Mouse (Mus musculus): ENCODE results near the gene Tmem184b. TPM values are rescaled to one million over a fixed set of nuclear protein-coding genes. Genes with fewer than 3 reads are reported as not detected.

Gene Tmem184b
- polyA plus RNA-seq, 1 experiment from 2014 or later, result 43.6 TPM

DNA sequence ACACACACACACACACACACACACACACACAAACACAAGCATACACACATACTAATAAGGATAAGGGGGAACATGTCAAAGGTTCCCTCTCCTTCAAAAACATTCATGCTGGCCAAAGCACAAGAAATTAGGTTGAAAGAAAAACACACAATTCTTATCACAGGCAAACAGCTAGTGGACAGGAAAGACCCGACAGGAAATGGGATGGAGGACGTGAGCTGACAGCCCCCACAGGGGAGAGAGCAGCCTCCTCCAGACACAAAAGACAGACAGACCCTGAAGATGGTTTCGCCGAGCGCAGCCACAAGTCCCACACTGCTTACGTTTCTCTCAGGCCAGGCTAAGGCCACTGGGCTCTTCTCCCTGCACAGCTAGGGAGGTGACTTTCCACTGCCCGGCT, 28.6 kb upstream of the Tmem184b start:
- H3K4me2 ChIP-seq (ENCODE audit: low read depth, low read length), result no peak overlapping the region
- 52% methylated on average over 7 of the region's 7 CpGs for WGBS
- peak overlapping the region; percentile 49 for H3K27ac ChIP-seq (ENCODE audit: low read length)
- H3K9ac ChIP-seq (ENCODE audit: low read depth, low read length), result no peak overlapping the region
- peaks cover 7% of the 10 kb centered on the region for H3K36me3 ChIP-seq (ENCODE audit: control insufficient read depth, insufficient read depth, low read length)
- no peak overlapping the region for H3K4me3 ChIP-seq (ENCODE audit: low read length)
- ATAC-seq, result no peak
- no peaks in the 10 kb centered on the region for H3K9me3 ChIP-seq (ENCODE audit: control insufficient read depth, low read length)
- H3K27me3 ChIP-seq (replicated peaks; ENCODE audit: control insufficient read depth, insufficient read depth, low read length), result no peaks in the 10 kb centered on the region
- H3K4me1 ChIP-seq (ENCODE audit: control insufficient read depth, insufficient read depth, low read length), result peaks cover 23% of the 10 kb centered on the region

DNA sequence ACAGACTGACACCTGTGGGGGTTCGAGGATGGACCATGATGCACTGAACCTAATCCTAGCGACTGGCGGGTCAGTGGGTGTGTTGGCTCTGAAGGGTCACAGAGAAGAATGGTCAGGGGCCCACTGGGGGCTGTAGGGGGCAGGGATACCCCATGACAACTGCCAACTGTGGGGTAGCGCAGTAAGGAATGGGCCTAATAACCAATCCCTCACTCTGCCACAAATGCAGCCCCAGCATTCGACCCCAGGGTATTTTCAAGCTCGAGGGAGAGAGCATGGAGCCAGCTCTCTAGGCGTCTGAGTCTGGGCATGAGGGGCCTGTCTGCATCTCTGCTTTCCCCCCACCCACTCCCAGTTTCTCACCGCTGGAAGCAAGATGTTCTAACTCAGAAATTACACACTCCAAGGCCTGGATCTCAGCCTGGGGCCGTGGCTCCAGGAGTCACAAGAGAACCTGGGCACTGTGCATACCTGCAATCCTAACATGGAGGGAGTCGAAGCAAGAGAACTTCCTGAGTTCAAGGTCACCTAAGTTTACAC, 27.2 kb upstream of the Tmem184b start:
- H3K4me3 ChIP-seq (ENCODE audit: low read length), result no peak overlapping the region
- no peak for ATAC-seq
- no peak overlapping the region for H3K4me2 ChIP-seq (ENCODE audit: low read depth, low read length)
- WGBS, result 75% methylated on average over 10 of the region's 10 CpGs
- no peaks in the 10 kb centered on the region for H3K27me3 ChIP-seq (replicated peaks; ENCODE audit: control insufficient read depth, insufficient read depth, low read length)
- H3K36me3 ChIP-seq (ENCODE audit: control insufficient read depth, insufficient read depth, low read length), result peaks cover 12% of the 10 kb centered on the region
- H3K9me3 ChIP-seq (ENCODE audit: control insufficient read depth, low read length), result no peaks in the 10 kb centered on the region
- peaks cover 17% of the 10 kb centered on the region for H3K4me1 ChIP-seq (ENCODE audit: control insufficient read depth, insufficient read depth, low read length)
- no peak overlapping the region for H3K9ac ChIP-seq (ENCODE audit: low read depth, low read length)
- H3K27ac ChIP-seq (ENCODE audit: low read length), result no peak overlapping the region

DNA sequence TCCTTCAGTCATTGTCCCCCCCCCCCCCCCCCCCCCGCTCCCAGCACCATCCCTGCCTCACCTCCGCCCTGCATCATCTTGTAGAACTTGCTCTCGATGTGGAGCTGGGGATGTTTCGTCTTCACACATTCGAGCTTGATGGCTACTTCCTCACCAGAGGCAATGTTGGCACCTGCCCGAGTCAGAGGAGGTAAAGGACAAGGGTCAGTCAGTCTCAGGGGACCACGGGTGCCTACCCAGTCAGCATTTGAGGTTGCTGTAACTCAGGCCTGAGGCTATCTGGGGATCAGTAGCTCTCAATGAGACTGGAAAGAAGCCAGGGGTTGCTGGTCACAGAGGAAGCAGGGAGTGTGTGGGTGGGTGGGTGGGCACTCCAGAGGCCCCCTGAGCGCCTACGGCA, 26.6 kb upstream of the Tmem184b start:
- no peaks in the 10 kb centered on the region for H3K27me3 ChIP-seq (replicated peaks; ENCODE audit: control insufficient read depth, insufficient read depth, low read length)
- WGBS, result 88% methylated on average over 8 of the region's 9 CpGs
- H3K27ac ChIP-seq (ENCODE audit: low read length), result no peak overlapping the region
- no peak overlapping the region for H3K4me3 ChIP-seq (ENCODE audit: low read length)
- no peak overlapping the region for H3K4me2 ChIP-seq (ENCODE audit: low read depth, low read length)
- no peak for ATAC-seq
- no peaks in the 10 kb centered on the region for H3K9me3 ChIP-seq (ENCODE audit: control insufficient read depth, low read length)
- H3K4me1 ChIP-seq (ENCODE audit: control insufficient read depth, insufficient read depth, low read length), result peaks cover 13% of the 10 kb centered on the region
- no peak overlapping the region for H3K9ac ChIP-seq (ENCODE audit: low read depth, low read length)
- H3K36me3 ChIP-seq (ENCODE audit: control insufficient read depth, insufficient read depth, low read length), result peaks cover 16% of the 10 kb centered on the region

DNA sequence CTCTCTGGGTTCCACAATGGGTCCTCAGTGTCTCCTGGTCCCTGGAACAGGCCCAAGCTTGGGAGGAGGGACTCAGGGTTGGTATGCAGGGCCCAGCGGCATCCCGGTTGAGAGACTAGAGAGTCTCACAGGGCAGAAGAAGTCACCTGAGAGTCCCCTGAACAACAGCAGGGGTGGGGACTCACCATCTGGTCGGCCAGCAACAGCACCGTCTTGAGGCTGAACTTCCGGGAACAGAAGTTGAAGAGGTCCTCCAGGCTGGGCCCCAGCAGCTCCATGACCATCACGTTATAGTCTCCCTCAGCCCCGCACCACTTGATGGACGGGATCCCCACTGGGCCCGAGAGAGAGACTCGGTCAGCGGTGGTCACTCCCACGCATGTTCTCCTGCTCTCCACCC, 26.2 kb upstream of the Tmem184b start:
- Histone ChIP-seq H3K9me3 (ENCODE audit: control insufficient read depth, low read length) (no peaks in the 10 kb centered on the region), H3K27me3 (replicated peaks; ENCODE audit: control insufficient read depth, insufficient read depth, low read length) (no peaks in the 10 kb centered on the region), H3K4me2 (ENCODE audit: low read depth, low read length) (no peak overlapping the region), H3K4me1 (ENCODE audit: control insufficient read depth, insufficient read depth, low read length) (peaks cover 13% of the 10 kb centered on the region), H3K27ac (ENCODE audit: low read length) (no peak overlapping the region), H3K4me3 (ENCODE audit: low read length) (no peak overlapping the region), H3K9ac (ENCODE audit: low read depth, low read length) (no peak overlapping the region), H3K36me3 (ENCODE audit: control insufficient read depth, insufficient read depth, low read length) (peaks cover 18% of the 10 kb centered on the region)
- no peak for ATAC-seq
- 83% methylated on average over 12 of the region's 12 CpGs for WGBS

DNA sequence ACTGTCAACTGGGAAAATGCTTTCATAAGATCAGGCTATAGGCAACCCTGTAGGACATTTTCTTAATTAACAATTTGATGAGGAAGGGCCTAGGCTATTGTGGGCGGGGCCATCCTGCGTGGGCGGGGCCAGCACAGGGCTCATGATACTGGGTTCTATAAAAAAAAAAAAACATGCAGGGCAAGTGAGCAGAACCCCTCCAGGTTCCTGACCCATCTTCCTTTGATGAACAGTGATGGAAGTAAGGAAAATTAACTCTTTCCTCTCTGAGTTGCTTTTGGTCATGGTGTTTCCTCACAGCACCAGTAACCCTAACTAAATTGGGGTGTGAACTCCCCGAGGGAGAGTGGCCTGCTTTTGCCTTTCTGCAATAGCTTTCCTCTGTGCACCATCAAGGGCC, 25.2 kb upstream of the Tmem184b start:
- H3K4me3 ChIP-seq (ENCODE audit: low read length), result no peak overlapping the region
- H3K27me3 ChIP-seq (replicated peaks; ENCODE audit: control insufficient read depth, insufficient read depth, low read length), result no peaks in the 10 kb centered on the region
- ATAC-seq, result no peak
- H3K4me2 ChIP-seq (ENCODE audit: low read depth, low read length), result no peak overlapping the region
- peaks cover 13% of the 10 kb centered on the region for H3K4me1 ChIP-seq (ENCODE audit: control insufficient read depth, insufficient read depth, low read length)
- no peak overlapping the region for H3K27ac ChIP-seq (ENCODE audit: low read length)
- no peaks in the 10 kb centered on the region for H3K9me3 ChIP-seq (ENCODE audit: control insufficient read depth, low read length)
- no peak overlapping the region for H3K9ac ChIP-seq (ENCODE audit: low read depth, low read length)
- peaks cover 18% of the 10 kb centered on the region for H3K36me3 ChIP-seq (ENCODE audit: control insufficient read depth, insufficient read depth, low read length)
- 75% methylated on average over 4 of the region's 4 CpGs for WGBS

DNA sequence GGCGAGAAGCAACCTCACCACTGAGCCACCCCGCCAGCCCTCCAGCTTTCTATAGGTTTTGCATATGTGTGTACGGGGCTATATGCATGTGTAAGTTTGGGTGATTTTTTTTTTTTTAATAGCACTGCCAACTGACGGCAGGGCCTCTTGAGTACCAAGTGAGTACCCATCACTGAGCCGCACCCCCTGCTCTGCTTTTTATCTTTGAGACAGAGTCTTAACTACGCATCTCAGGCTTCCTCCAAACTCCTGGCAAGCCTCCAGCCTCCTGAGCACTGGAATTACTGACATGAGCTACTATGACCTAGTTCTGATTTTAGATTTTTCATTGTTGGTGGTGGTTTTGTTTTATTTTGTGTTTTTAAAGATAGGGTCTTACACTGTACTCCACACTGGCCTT, 24.1 kb upstream of the Tmem184b start:
- H3K27me3 ChIP-seq (replicated peaks; ENCODE audit: control insufficient read depth, insufficient read depth, low read length), result no peaks in the 10 kb centered on the region
- no peak overlapping the region for H3K4me3 ChIP-seq (ENCODE audit: low read length)
- no peaks in the 10 kb centered on the region for H3K9me3 ChIP-seq (ENCODE audit: control insufficient read depth, low read length)
- ATAC-seq, result no peak
- H3K4me1 ChIP-seq (ENCODE audit: control insufficient read depth, insufficient read depth, low read length), result 0 out of 2 replicates have a peak, but pooled peaks cover 4% of the 10 kb centered on the region
- H3K4me2 ChIP-seq (ENCODE audit: low read depth, low read length), result no peak overlapping the region
- H3K27ac ChIP-seq (ENCODE audit: low read length), result no peak overlapping the region
- H3K36me3 ChIP-seq (ENCODE audit: control insufficient read depth, insufficient read depth, low read length), result peaks cover 18% of the 10 kb centered on the region
- 72% methylated on average over 6 of the region's 6 CpGs for WGBS
- no peak overlapping the region for H3K9ac ChIP-seq (ENCODE audit: low read depth, low read length)

DNA sequence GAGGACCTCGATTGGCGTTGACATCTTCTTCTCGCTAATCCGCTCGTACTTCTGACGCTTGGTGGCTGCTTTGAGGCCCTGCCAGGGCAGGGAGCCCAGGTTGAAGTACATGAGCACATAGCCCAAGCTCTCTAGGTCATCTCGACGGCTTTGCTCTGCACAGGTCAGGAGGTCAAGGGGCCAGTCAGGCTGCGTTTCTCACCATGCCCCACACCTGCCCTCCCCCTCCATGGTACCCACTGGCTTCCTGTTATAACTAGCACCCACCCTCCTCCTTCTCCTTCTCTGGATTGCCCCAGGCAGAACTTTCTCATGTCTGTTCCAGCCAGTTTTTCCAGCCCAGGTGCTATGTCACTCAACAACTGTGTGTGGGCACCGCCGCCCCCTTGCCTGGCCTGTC, 22.1 kb upstream of the Tmem184b start:
- H3K9ac ChIP-seq (ENCODE audit: low read depth, low read length), result no peak overlapping the region
- ATAC-seq, result no peak
- peaks cover 29% of the 10 kb centered on the region for H3K36me3 ChIP-seq (ENCODE audit: control insufficient read depth, insufficient read depth, low read length)
- no peak overlapping the region for H3K27ac ChIP-seq (ENCODE audit: low read length)
- H3K9me3 ChIP-seq (ENCODE audit: control insufficient read depth, low read length), result no peaks in the 10 kb centered on the region
- no peak overlapping the region for H3K4me3 ChIP-seq (ENCODE audit: low read length)
- WGBS, result 80% methylated on average over 11 of the region's 11 CpGs
- H3K4me1 ChIP-seq (ENCODE audit: control insufficient read depth, insufficient read depth, low read length), result no peaks in the 10 kb centered on the region
- H3K4me2 ChIP-seq (ENCODE audit: low read depth, low read length), result no peak overlapping the region
- H3K27me3 ChIP-seq (replicated peaks; ENCODE audit: control insufficient read depth, insufficient read depth, low read length), result no peaks in the 10 kb centered on the region

DNA sequence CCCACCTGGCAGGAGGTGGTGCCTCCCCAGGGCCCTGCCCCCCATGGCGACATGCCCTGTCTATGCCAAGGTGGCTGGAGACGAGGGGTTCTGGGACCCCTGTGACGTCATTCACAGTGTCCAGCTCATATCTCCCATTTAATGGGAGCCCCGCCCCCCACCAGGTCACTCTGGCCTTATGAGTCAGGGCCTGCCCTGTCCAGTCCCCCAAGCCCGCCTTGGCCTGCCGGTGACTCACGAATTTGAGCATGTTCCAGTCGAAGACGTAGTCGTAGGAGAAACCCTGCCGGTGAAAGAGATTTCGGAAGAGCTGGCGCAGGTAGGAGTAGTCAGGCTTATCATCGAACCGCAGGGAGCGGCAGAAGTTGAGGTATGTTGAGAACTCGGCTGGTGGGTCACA, 21.2 kb upstream of the Tmem184b start:
- H3K4me3 ChIP-seq (ENCODE audit: low read length), result no peak overlapping the region
- WGBS, result 89% methylated on average over 17 of the region's 17 CpGs

DNA sequence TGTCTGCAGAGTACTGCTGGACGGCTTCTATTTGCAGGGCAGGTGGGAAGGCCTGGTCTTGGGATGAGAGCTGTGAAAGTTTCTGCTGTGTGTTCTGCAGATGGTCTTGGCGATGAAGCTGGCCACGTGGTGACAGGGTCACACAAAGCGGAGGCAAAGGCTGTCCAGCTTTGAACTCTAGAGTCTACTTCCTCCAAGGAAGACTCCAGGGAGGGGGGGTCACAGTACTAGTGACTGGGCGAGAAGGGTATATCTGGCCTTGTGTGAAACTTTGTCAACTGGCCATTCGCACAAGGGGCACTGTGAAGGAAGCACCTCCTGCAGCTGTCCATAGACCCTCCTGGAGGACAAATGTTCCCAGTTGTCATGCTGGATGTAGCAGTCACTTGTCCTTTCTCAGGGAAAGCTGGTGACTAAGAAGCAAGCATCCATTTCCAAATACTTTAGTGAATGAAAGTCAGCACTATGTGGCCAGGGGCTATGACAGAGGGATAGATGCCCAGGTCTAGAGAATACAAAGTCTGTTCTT, 19.4 kb upstream of the Tmem184b start:
- Histone ChIP-seq H3K36me3 (ENCODE audit: control insufficient read depth, insufficient read depth, low read length) (peaks cover 25% of the 10 kb centered on the region), H3K27ac (ENCODE audit: low read length) (no peak overlapping the region), H3K4me2 (ENCODE audit: low read depth, low read length) (no peak overlapping the region), H3K9me3 (ENCODE audit: control insufficient read depth, low read length) (no peaks in the 10 kb centered on the region), H3K4me3 (ENCODE audit: low read length) (no peak overlapping the region), H3K27me3 (replicated peaks; ENCODE audit: control insufficient read depth, insufficient read depth, low read length) (no peaks in the 10 kb centered on the region), H3K9ac (ENCODE audit: low read depth, low read length) (no peak overlapping the region), H3K4me1 (ENCODE audit: control insufficient read depth, insufficient read depth, low read length) (no peaks in the 10 kb centered on the region)
- no peak for ATAC-seq
- WGBS, result 68% methylated on average over 6 of the region's 6 CpGs

More for the DNA sequence above, 21.2 kb upstream of the Tmem184b start:
- H3K4me2 ChIP-seq (ENCODE audit: low read depth, low read length), result no peak overlapping the region
- H3K27me3 ChIP-seq (replicated peaks; ENCODE audit: control insufficient read depth, insufficient read depth, low read length), result no peaks in the 10 kb centered on the region
- no peak overlapping the region for H3K9ac ChIP-seq (ENCODE audit: low read depth, low read length)
- no peaks in the 10 kb centered on the region for H3K9me3 ChIP-seq (ENCODE audit: control insufficient read depth, low read length)
- H3K4me1 ChIP-seq (ENCODE audit: control insufficient read depth, insufficient read depth, low read length), result no peaks in the 10 kb centered on the region
- no peak for ATAC-seq
- H3K36me3 ChIP-seq (ENCODE audit: control insufficient read depth, insufficient read depth, low read length), result peaks cover 29% of the 10 kb centered on the region
- no peak overlapping the region for H3K27ac ChIP-seq (ENCODE audit: low read length)

DNA sequence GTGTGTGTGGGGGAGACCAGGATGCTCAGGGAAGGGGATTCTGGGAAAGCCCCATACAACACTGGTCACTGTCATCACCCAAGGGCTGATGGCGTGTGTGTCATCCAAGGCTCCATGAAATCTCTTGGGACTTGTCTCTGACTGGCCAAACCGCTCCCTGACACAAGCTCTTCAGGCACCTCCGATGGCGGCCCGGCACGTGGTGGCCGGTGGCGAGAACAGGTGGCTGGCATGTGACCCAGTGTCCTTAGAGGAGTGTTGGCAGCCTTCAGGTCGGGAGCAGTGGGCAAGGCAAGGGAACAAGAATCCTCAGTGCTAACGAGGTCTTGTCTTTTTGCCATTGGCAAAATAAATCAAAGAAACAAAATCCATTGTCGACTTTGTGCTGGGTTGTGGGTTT, 15.3 kb upstream of the Tmem184b start:
- H3K27me3 ChIP-seq (replicated peaks; ENCODE audit: control insufficient read depth, insufficient read depth, low read length), result no peaks in the 10 kb centered on the region
- H3K27ac ChIP-seq (ENCODE audit: low read length), result no peak overlapping the region
- no peaks in the 10 kb centered on the region for H3K9me3 ChIP-seq (ENCODE audit: control insufficient read depth, low read length)
- 92% methylated on average over 11 of the region's 11 CpGs for WGBS
- H3K36me3 ChIP-seq (ENCODE audit: control insufficient read depth, insufficient read depth, low read length), result peaks cover 11% of the 10 kb centered on the region; the same call in 1 of the 2 replicates
- H3K9ac ChIP-seq (ENCODE audit: low read depth, low read length), result no peak overlapping the region
- no peaks in the 10 kb centered on the region for H3K4me1 ChIP-seq (ENCODE audit: control insufficient read depth, insufficient read depth, low read length)
- ATAC-seq, result no peak
- no peak overlapping the region for H3K4me2 ChIP-seq (ENCODE audit: low read depth, low read length)
- H3K4me3 ChIP-seq (ENCODE audit: low read length), result no peak overlapping the region

Data from intestine, embryonic 16.5 days (tissue).